Mouse (Mus musculus): ENCODE results near the gene Hes6. TPM values are rescaled to one million over a fixed set of nuclear protein-coding genes. Genes with fewer than 3 reads are reported as not detected.
A peak's percentile ranks its signal among the peaks of the same experiment; 100 is the strongest.

Hes6 gene
- polyA plus RNA-seq (2016; fragmentation: Nextera tagmentation; extraction: Ambion mirVana), result 121 and 127 TPM in 2 replicates

DNA sequence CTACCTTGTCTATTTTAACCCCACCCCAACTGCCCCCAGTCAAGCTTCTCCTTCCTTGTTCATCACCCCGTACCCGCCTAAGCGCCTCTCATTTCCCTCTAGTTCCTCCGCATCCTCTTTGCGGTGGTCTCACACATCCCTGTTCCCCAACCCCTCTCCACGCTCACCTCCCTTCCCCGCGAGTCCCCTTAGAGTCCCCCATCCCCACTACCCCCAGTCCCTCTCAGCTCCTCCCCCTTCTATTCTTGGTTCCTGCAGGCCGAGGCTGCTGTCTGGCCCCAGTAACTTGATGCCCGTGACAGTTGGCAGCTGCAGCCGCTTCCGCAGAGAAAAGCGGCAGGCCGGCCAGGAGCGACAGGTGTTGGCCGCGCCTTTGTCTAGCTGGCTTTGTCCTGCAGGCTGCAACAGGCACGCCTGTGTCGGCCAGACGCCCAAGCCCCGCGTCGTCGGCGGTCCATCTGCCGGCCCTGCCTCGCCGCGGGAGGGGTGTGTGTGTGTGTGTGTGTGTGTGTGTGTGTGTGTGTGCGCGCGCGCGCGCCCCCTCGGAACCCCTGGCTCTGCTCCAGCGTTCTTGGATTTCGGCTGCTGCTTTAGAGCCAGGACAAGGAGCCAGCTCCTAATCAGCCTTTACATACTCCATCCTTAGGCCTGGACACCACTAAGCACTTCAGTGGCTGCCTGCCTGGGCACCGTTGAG lies at the start of gene Hes6:
Gene Hes6 (minus strand): TSS at position 141 of the 697 bp plus-strand sequence.
- ATAC-seq (ENCODE audit: insufficient number of reproducible peaks, insufficient read depth, low FRiP score, low TSS enrichment, low read depth), result peak; percentile 27
- peak within 1 kb of the TSS; percentile 96 for H3K27ac ChIP-seq
- no peaks in the 10 kb centered on the region for H3K27me3 ChIP-seq
- peak within 1 kb of the TSS; percentile 84 for H3K9ac ChIP-seq (replicated peaks)
- H3K36me3 ChIP-seq, result 0 out of 2 replicates have a peak, but pooled peaks cover 5% of the 10 kb centered on the region
- no peaks in the 10 kb centered on the region for H3K9me3 ChIP-seq
- peaks cover 35% of the 10 kb centered on the region for H3K4me1 ChIP-seq (replicated peaks)
- WGBS, result under 1% methylated on average over 32 of the region's 39 CpGs
- peak within 1 kb of the TSS; percentile 74 for H3K4me3 ChIP-seq (replicated peaks)
- peak within 1 kb of the TSS; percentile 96 for H3K4me2 ChIP-seq

- no peaks in the 10 kb centered on the region for H3K9me3 ChIP-seq
- no peaks in the 10 kb centered on the region for H3K36me3 ChIP-seq
- no peak overlapping the region for H3K9ac ChIP-seq (replicated peaks)
- peaks cover 19% of the 10 kb centered on the region for H3K4me1 ChIP-seq (replicated peaks)
- ATAC-seq (ENCODE audit: insufficient number of reproducible peaks, insufficient read depth, low FRiP score, low TSS enrichment, low read depth), result no peak
- WGBS, result 87% methylated on average over 13 of the region's 13 CpGs
- H3K4me2 ChIP-seq, result no peak overlapping the region
- H3K27me3 ChIP-seq, result peaks cover 5% of the 10 kb centered on the region; the same call in 1 of the 2 replicates
- H3K27ac ChIP-seq, result no peak overlapping the region
- H3K4me3 ChIP-seq (replicated peaks), result no peak overlapping the region
Measured at GRCm38 (mm10) chr1:91463336-91463995, 49.6 kb upstream of the Hes6 start.

DNA sequence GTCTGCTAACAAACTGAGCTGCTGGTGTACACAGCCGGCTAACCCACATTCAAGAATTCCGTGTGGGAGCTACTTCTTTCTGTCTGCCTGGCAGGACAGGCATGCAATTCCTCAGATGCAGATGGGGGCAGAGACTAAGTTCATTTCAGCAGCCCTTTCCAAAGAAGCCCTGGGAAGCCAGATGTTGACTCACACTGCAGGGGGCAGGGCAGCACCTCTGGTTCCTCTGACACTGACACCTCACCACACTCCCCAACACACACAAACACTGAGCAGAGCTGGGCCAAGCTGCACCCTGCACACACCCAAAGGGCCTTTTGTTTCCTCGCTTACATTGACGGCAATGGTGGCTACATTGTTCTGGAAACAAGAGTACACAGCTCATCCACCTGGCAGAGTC lies 46.7 kb upstream of the Hes6 start:
- Histone ChIP-seq H3K27me3 (peaks cover 15% of the 10 kb centered on the region), H3K27ac (no peak overlapping the region), H3K4me1 (replicated peaks) (peaks cover 39% of the 10 kb centered on the region), H3K4me3 (replicated peaks) (no peak overlapping the region), H3K9me3 (no peaks in the 10 kb centered on the region), H3K4me2 (no peak overlapping the region), H3K9ac (replicated peaks) (no peak overlapping the region), H3K36me3 (no peaks in the 10 kb centered on the region)
- no peak for ATAC-seq (ENCODE audit: insufficient number of reproducible peaks, insufficient read depth, low FRiP score, low TSS enrichment, low read depth)
- whole genome bisulfite sequencing, result 51% methylated on average over 4 of the region's 4 CpGs

GRCm38 (mm10) chr1:91460069-91460468 lies 46.2 kb upstream of the Hes6 start:
- Histone ChIP-seq H3K27ac (no peak overlapping the region), H3K4me2 (peak overlapping the region; percentile 82), H3K9me3 (no peaks in the 10 kb centered on the region), H3K4me1 (replicated peaks) (peaks cover 40% of the 10 kb centered on the region), H3K36me3 (no peaks in the 10 kb centered on the region), H3K9ac (replicated peaks) (0 out of 2 replicates have a peak overlapping the region, but pooled peaks have one; percentile 48), H3K4me3 (replicated peaks) (peak overlapping the region; percentile 71; the same call in 1 of the 2 replicates), H3K27me3 (peaks cover 15% of the 10 kb centered on the region)
- no peak for ATAC-seq (ENCODE audit: insufficient number of reproducible peaks, insufficient read depth, low FRiP score, low TSS enrichment, low read depth)
- WGBS, result 37% methylated on average over 7 of the region's 7 CpGs

DNA sequence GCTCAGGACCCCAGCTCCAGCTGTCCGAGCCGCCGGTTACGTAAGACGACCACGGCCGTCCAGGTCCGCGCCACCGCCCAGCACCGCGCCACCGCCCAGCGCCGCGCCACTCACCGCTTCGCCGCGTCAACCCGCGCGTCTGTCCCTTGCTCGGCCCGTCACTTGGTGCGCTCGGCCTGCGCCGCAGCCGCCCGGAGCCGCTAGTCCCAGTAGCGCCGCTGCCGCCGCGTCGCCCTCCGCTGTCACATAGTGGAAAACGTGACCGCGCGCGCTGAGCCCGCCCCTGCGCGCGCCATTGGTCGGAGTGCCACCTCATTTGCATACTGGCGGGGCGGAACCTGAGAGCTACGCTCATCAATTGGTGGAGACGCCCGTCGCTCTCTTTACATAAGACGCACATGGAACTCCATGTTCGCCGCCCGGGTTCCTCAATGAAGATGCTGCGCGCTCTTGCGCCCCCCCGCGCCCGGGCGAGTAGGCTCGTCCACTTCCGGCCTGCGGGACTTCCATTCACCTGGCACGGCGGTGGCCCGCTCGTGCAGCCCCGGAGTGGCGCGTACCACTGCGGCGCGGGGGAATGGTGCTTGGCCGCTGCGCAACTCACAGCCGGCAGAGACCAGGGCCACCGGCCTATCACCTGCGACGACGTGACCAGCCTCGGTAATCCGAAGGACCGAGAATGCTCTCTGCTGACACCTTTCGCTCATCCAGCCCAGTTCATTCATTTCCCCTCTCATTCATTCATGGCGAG lies 45.4 kb upstream of the Hes6 start, which contains the start of gene Per2:
Gene Per2 (minus strand): TSS at position 266 of the 751 bp plus-strand sequence.
- Histone ChIP-seq H3K4me2 (peak within 1 kb of the TSS; percentile 82), H3K36me3 (no peaks in the 10 kb centered on the region), H3K4me3 (replicated peaks) (peak within 1 kb of the TSS; percentile 71), H3K27ac (no peak within 1 kb of the TSS), H3K9me3 (no peaks in the 10 kb centered on the region), H3K9ac (replicated peaks) (peak within 1 kb of the TSS; percentile 65), H3K4me1 (replicated peaks) (peaks cover 36% of the 10 kb centered on the region), H3K27me3 (peaks cover 15% of the 10 kb centered on the region)
- under 1% methylated on average over 91 of the region's 91 CpGs for WGBS
- peak; percentile 95 for ATAC-seq (ENCODE audit: insufficient number of reproducible peaks, insufficient read depth, low FRiP score, low TSS enrichment, low read depth)

DNA sequence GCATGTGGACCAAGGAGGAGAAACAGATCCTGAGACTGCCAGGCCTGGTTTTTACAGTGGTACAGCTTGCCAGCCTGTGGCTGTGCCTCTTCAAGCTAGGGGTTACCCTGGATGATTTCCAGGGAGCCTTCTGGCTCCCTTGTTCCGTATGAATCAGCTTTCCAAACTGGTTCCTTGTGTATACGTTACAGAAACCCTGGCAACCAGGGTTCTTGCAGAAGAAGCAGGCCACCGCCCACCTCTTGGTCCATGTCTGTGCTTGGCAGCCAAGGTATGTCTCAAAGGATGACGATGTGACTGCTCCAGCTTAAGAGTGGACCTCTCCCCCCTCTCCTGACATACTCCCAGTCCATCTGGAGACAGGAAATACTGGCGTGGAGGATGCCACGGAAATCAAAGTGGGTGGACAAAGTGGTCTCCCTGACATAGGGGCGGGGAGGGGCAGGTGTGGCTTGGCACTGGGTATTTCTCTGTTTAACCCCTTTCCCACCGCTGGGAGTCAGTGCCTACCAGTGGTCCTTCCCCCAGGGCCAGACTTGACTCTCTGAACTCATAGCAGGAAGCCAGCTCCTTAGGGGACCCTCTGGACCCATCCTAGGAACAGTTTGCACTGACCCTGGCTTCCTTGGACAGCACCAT lies 44.5 kb upstream of the Hes6 start:
- H3K4me1 ChIP-seq (replicated peaks), result peaks cover 36% of the 10 kb centered on the region
- 27% methylated on average over 8 of the region's 8 CpGs for WGBS

DNA sequence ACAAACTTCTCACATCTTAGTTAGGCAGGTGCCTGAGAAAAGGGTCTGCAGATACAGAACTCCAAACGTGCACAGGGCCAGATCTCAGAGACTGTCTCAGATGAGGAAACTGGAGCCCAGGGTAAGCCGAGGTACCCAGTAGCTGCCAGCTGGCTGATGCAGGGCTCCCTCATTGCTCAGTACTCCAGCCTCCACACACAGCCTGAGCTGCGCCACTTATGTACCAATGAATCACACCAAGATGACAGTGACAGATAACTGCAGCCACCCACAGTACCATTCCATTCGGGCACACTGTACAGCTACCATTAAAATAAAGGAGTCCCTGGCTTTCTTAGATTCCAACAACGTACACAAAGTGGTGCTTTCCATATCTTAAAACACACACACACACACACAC lies 43.9 kb upstream of the Hes6 start:
- no peaks in the 10 kb centered on the region for H3K9me3 ChIP-seq
- no peak overlapping the region for H3K9ac ChIP-seq (replicated peaks)
- H3K27ac ChIP-seq, result no peak overlapping the region
- ATAC-seq (ENCODE audit: insufficient number of reproducible peaks, insufficient read depth, low FRiP score, low TSS enrichment, low read depth), result no peak
- peaks cover 36% of the 10 kb centered on the region for H3K4me1 ChIP-seq (replicated peaks)
- no peak overlapping the region for H3K4me3 ChIP-seq (replicated peaks)
- H3K27me3 ChIP-seq, result peaks cover 15% of the 10 kb centered on the region
- H3K36me3 ChIP-seq, result no peaks in the 10 kb centered on the region
- peak overlapping the region; percentile 82; the same call in 1 of the 2 replicates for H3K4me2 ChIP-seq
- WGBS, result 59% methylated on average over 5 of the region's 5 CpGs

More for the DNA sequence above, 44.5 kb upstream of the Hes6 start:
- Histone ChIP-seq H3K9ac (replicated peaks) (peak overlapping the region; percentile 65), H3K4me3 (replicated peaks) (peak overlapping the region; percentile 71), H3K27me3 (peaks cover 15% of the 10 kb centered on the region), H3K4me2 (peak overlapping the region; percentile 82), H3K36me3 (no peaks in the 10 kb centered on the region), H3K9me3 (no peaks in the 10 kb centered on the region), H3K27ac (no peak overlapping the region)
- ATAC-seq (ENCODE audit: insufficient number of reproducible peaks, insufficient read depth, low FRiP score, low TSS enrichment, low read depth), result peak; percentile 18; the same call in 1 of the 2 replicates

- Histone ChIP-seq H3K27me3 (peaks cover 15% of the 10 kb centered on the region), H3K9ac (replicated peaks) (no peak overlapping the region), H3K4me3 (replicated peaks) (no peak overlapping the region), H3K4me2 (no peak overlapping the region), H3K4me1 (replicated peaks) (peaks cover 36% of the 10 kb centered on the region), H3K9me3 (no peaks in the 10 kb centered on the region), H3K36me3 (no peaks in the 10 kb centered on the region), H3K27ac (no peak overlapping the region)
- 97% methylated on average over 4 of the region's 4 CpGs for WGBS
- no peak for ATAC-seq (ENCODE audit: insufficient number of reproducible peaks, insufficient read depth, low FRiP score, low TSS enrichment, low read depth)
Measured at GRCm38 (mm10) chr1:91457116-91457515, 43.3 kb upstream of the Hes6 start.

- H3K36me3 ChIP-seq, result no peaks in the 10 kb centered on the region
- H3K4me3 ChIP-seq (replicated peaks), result no peak overlapping the region
- H3K27me3 ChIP-seq, result peaks cover 15% of the 10 kb centered on the region
- H3K27ac ChIP-seq, result peak overlapping the region; percentile 62
- ATAC-seq (ENCODE audit: insufficient number of reproducible peaks, insufficient read depth, low FRiP score, low TSS enrichment, low read depth), result no peak
- no peak overlapping the region for H3K9ac ChIP-seq (replicated peaks)
- no peaks in the 10 kb centered on the region for H3K9me3 ChIP-seq
- peaks cover 36% of the 10 kb centered on the region for H3K4me1 ChIP-seq (replicated peaks)
- 35% methylated on average over 11 of the region's 11 CpGs for WGBS
- H3K4me2 ChIP-seq, result 0 out of 2 replicates have a peak overlapping the region, but pooled peaks have one; percentile 2
Measured at GRCm38 (mm10) chr1:91456301-91456801, 42.5 kb upstream of the Hes6 start.

DNA sequence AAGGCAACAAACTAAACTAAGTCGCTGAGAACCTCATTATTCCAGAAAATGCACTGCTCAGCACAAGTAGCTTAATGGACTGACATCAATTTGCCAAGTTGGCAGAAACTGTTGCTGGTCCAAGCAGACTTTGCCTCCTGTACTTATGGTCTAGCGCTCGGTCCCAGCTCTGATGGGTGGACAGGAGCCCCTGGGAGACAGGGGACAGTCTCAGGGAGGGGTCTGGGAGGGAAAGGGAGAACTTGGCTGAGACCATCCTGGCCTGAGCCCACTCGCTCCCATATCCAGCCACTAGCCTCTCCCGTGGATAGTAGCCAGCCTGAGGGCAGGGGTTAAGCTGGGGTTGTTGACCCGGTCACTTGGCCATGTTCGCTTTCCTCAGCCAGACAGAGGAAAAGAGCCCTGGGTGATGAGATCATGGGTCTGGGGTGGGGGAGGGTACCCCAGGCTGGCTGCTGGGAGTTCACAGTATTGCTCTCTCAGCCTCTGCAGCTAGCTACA lies 41.9 kb upstream of the Hes6 start:
- Histone ChIP-seq H3K4me3 (replicated peaks) (no peak overlapping the region), H3K36me3 (no peaks in the 10 kb centered on the region), H3K27ac (peak overlapping the region; percentile 62), H3K9ac (replicated peaks) (no peak overlapping the region; the same call in 1 of the 2 replicates), H3K9me3 (no peaks in the 10 kb centered on the region), H3K27me3 (peaks cover 15% of the 10 kb centered on the region), H3K4me1 (replicated peaks) (peaks cover 36% of the 10 kb centered on the region), H3K4me2 (peak overlapping the region; percentile 2; the same call in 1 of the 2 replicates)
- 30% methylated on average over 7 of the region's 7 CpGs for WGBS
- ATAC-seq (ENCODE audit: insufficient number of reproducible peaks, insufficient read depth, low FRiP score, low TSS enrichment, low read depth), result no peak
